Mouse (Mus musculus) left cerebral cortex, adult 9 months (tissue): ENCODE data around the gene Tmprss4.

Source experiments
- DNase-seq, 2 experiments: peaks; one replicate each; pipeline ENCODE4 v3.0.0; 2022; ENCODE audit warnings: low spot score in 2 of 2

Tmprss4 gene

DNA sequence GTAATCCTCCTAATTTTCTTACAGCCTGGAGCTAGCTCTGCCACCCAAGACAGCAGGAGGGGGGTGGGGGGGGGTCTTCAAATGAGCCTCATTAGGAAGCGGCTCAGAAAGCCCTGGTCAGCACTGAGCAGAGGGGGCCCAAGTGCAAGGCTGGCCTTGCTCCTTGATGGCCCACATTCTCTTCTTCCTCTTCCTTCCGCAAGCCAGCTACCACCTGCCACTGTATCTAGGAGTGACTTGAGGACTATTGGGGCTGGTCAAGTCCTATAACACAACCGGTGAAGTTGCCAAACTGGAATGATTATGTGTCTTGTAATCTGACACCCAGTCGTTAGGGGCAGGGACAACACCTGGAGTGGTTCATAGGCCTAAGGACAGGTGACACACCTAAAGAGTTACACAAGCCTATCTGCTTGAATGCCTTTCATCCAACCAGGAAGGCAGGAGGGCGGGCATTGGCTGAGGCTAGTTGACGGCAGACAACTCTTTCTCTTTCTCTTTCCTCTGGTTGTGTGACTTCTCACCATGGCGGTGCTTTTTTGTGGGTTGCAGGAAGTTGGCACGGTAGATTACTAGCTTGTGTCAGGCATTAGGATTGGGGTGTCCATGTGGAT lies at the start of gene Tmprss4:
TSS of gene Tmprss4 (minus strand) at position 296 of the 614 bp plus-strand sequence.
- DNase-seq = no peak

- no peak for DNase-seq
Observed at GRCm38 (mm10) chr9:45252395-45252794, 48.5 kb upstream of the Tmprss4 start.

GRCm38 (mm10) chr9:45251990-45252389 lies 48.1 kb upstream of the Tmprss4 start:
- no peak for DNase-seq

- no peak for DNase-seq
Observed at GRCm38 (mm10) chr9:45251281-45251680, 47.4 kb upstream of the Tmprss4 start.

- no peak for DNase-seq
Observed at GRCm38 (mm10) chr9:45250306-45250705, 46.4 kb upstream of the Tmprss4 start.

- no peak for DNase-seq
Observed at GRCm38 (mm10) chr9:45247536-45247935, 43.6 kb upstream of the Tmprss4 start.

- peak in 1 of 2 experiments; percentile 25 for DNase-seq
Observed at GRCm38 (mm10) chr9:45246060-45246459, 42.2 kb upstream of the Tmprss4 start.

GRCm38 (mm10) chr9:45245432-45245831 lies 41.5 kb upstream of the Tmprss4 start:
- no peak for DNase-seq

DNA sequence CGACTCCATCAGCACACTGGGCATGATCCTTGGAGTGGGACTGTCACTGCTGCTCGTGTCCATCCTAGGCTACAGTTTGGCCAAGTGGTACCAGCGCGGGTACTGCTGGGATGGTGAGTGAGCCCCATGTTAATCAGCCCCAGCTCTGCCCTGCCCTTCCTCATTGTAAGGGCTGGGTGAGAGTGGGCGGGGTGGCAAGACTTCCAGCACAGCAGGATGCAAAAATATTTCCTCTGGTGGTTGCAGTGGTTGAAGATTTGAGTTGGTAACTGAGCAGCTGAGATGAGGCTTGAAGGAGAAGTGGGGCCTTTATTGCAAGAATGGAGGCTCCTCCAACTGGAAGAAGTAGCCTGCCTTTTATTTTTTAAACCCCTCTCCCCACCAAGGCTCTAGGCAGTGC lies 37.5 kb upstream of the Tmprss4 start:
- DNase-seq = no peak

DNA sequence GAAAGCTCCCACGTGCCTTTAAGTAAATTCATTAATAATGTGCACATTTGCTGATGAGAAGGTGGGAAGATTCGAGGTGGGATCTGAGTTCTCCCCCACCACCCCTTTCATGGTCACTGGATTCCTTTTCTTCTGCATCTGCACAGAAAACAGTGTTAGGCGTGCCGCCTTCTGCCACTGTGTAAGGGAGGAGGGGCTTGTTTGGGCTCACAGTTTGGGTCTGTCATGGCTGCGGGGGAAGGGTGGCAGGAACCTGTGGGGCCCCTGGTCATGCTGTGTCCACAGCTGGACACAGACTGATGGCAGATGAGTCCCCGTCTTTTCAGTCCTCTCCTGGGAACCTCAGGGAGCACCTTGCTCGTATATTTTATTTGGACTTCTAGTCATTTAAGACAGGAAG lies 32.9 kb upstream of the Tmprss4 start:
- no peak for DNase-seq

DNA sequence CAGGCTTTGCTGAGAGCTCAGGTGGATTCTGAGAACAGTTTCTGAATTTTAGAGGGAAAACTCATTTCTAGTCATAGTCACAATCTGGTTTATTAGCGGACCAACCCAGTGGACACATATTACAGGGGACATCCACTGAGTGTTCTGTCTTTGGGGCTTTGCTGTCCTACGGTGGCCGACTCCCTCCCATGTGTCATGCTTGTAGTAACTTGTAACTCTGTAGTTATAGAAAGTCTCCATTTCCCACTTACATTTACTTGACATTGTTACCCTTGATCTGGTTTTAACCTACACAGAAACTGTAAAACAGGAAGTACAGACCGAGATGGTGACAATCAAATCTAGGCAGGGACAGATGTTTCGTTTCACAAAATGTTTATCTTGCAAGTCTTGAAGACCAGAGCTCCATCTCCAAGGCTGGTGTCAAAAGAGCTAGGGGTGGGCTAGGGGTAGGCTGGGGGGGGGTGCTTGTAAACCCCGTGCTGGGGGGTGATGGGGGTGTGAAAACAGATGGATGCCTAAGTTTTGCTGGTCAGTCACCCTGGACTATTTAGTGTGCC lies 31.9 kb upstream of the Tmprss4 start:
- no peak for DNase-seq

- no peak for DNase-seq
Observed at GRCm38 (mm10) chr9:45229359-45229758, 25.5 kb upstream of the Tmprss4 start.

GRCm38 (mm10) chr9:45221567-45221966 lies 17.7 kb upstream of the Tmprss4 start:
- DNase-seq = peak; percentile 58 to 96

DNA sequence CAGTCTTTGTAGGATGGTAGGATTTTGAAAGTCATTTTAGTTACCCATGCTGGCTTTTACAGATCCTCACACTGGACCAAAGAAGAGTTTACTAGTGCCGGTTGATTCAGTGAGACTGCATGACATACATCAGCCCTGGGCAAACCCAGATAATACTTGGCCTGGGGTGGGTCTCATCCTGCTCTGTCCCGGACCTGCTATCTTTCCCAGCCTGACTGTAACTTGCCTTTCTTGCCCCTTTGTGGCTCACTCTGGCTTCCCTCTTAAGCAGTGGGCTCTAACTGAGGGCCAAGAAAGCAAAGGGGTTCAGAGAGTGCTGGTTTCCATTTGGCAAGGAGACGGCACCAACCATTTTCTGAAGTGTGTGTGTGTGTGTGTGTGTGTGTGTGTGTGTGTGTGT lies 15.8 kb upstream of the Tmprss4 start:
- no peak for DNase-seq

DNA sequence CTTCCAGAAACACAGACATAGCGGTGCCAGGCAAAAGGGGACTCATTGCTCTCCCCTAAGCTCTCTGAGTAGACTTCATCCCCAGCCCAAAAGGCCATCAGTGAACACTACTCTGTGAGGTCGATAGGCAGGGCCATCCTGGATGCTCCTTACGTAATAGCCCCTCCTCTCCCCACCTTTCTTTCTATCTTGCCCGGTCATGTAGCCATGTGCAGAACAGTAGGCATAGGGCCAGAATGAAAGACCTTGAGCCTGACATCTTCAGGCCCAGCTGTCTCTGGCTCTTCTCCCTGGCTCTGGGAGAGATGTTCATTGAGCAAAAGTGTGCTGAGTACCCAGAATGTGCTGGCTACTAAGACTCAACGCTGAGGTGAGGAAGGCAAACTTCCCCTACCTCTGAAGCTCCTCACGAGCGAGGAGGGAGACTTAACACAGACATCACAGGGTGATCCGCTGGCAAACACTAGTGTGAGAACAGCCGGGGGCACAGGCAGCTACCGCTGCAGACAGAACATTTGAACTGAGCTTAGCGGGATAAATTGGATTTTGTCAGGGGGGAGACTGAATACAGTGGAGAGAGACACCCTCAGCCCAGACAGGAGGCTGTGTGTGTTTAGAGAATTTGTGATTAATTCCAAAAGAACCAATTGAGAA lies 11.8 kb upstream of the Tmprss4 start:
- DNase-seq = no peak

- DNase-seq = no peak
Observed at GRCm38 (mm10) chr9:45212001-45212400, 8.1 kb upstream of the Tmprss4 start.

DNA sequence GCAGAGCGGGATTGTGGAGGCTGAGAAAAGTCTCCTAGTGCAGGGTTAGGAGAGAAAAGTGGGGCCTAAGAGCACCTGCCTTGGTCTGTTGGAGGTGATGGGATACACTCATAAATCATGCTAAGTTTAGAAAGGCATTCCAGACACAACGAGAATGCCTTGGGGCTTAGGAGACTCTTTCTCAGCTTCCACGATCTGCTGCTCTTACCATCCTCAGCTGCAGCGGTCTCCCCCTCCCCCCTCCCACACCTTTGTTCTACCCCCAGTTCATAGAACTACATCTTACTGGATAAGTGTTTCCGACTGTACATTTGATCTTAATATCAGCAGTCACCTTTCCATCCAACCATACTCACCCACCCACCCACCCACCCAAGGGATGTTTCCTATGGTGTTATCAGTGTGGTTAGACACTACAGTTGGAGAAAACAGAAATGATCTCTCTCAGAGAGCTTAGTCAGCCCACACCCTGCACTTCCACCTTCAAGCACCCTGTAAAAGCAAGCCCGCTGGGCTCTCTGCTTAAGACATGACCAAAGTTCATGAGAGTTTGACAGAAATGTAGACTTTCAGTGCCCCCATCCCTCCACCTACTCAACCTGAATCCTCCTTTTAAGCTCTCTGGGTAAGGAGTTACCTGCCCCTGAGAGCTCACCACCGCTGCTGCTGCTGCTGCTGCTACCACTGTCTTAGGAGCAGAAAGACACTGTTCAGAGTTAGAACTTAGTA lies 3.3 kb upstream of the Tmprss4 start:
- no peak for DNase-seq

DNA sequence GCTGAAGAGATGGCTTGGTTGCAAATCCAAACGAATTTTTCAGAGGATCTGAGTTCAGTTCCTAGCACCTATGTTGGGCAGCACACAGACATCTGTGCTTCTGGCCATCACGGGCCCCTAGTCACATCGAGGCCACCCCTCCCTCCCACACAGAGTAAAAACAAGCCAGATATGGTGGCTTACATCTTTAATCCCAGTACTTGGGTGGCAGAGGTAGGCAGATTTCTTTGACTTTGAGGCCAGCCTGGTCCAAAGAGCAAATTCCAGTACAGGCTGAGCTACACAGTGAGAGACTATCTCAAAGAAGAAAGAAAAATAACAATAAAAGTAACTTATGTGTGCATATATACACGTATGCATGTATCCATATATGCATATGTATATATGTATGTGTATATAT lies 2.2 kb upstream of the Tmprss4 start:
- DNase-seq = no peak

GRCm38 (mm10) chr9:45205143-45205542 lies 1.3 kb upstream of the Tmprss4 start:
- no peak for DNase-seq

GRCm38 (mm10) chr9:45202021-45202798 lies 1.7 kb downstream of the Tmprss4 start:
- DNase-seq = no peak

GRCm38 (mm10) chr9:45201319-45201947 lies 2.5 kb downstream of the Tmprss4 start:
- DNase-seq = no peak
